In the genomic region with DNA sequence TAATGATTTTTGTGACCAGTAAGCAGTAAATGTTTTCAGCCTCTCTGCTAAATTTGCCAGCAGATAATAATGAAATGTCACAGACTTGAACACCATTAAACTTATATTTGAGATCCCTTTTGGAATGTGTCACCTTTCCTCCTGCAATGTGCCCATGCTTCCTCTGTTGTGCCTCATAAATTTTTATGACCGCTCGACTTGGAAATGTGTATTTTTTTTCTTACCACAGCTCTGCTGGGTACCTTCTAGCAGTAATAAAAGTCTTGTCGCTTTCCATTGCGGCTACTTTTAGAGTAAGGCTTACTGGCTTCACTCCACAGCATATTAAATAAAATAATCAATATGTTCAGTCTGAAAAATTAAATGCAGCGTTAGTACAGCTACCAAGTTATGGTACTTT, we compare ENCODE assay signal across 31 mouse cellular contexts.
A peak's percentile ranks its signal among the peaks of the same experiment; 100 is the strongest.
DNase-seq lines count a peak whose midpoint lies in the region; ATAC-seq lines count a peak whose summit lies in the region.
"Had no signal": no experiment of that assay in that cellular context is flagged by ENCODE, and none has a peak within 500 bp of the region (broad histone marks: within the 10 kb centered on the region; RNA-seq: fewer than 3 reads in every experiment).

No protein-coding gene starts in this region.

- H3K36me3 ChIP-seq in midbrain, embryonic 14.5 days (ENCODE audit: control insufficient read depth, insufficient read depth, low read length) = no peaks in the 10 kb centered on the region
- H3K36me3 ChIP-seq in midbrain, embryonic 15.5 days (replicated peaks) = no peaks in the 10 kb centered on the region
- no peaks in the 10 kb centered on the region for H3K36me3 ChIP-seq in limb, embryonic 13.5 days
- H3K36me3 ChIP-seq: embryonic facial prominence, embryonic 13.5 days; forebrain, embryonic 10.5 days; heart, embryonic 13.5 days; hindbrain, embryonic 10.5 days; intestine, embryonic 15.5 days; limb, embryonic 15.5 days; liver, embryonic 13.5 days; midbrain, embryonic 13.5 days had no signal

- no peaks in the 10 kb centered on the region for H3K27me3 ChIP-seq in midbrain, embryonic 14.5 days (ENCODE audit: control insufficient read depth, insufficient read depth, low read length)
- H3K27me3 ChIP-seq in midbrain, embryonic 15.5 days (replicated peaks) = no peaks in the 10 kb centered on the region
- no peaks in the 10 kb centered on the region for H3K27me3 ChIP-seq in limb, embryonic 13.5 days
- H3K27me3 ChIP-seq: embryonic facial prominence, embryonic 13.5 days; heart, embryonic 13.5 days; intestine, embryonic 15.5 days; limb, embryonic 15.5 days; liver, embryonic 13.5 days; megakaryocyte, embryonic 14.5 days; midbrain, embryonic 13.5 days had no signal

- no peaks in the 10 kb centered on the region for H3K9me3 ChIP-seq in midbrain, embryonic 14.5 days (ENCODE audit: control insufficient read depth, low read length)
- H3K9me3 ChIP-seq in midbrain, embryonic 15.5 days = no peaks in the 10 kb centered on the region
- H3K9me3 ChIP-seq in limb, embryonic 13.5 days = no peaks in the 10 kb centered on the region
- H3K9me3 ChIP-seq: embryonic facial prominence, embryonic 13.5 days; forebrain, embryonic 10.5 days; heart, embryonic 13.5 days; hindbrain, embryonic 10.5 days; intestine, embryonic 15.5 days; limb, embryonic 15.5 days; liver, embryonic 13.5 days; megakaryocyte, embryonic 14.5 days; midbrain, embryonic 13.5 days had no signal

- no peak overlapping the region for H3K27ac ChIP-seq in midbrain, embryonic 14.5 days (replicated peaks; ENCODE audit: low read depth, low read length)
- no peak overlapping the region for H3K27ac ChIP-seq in midbrain, embryonic 15.5 days
- no peak overlapping the region; the same call in 1 of the 2 replicates for H3K27ac ChIP-seq in limb, embryonic 13.5 days
- H3K27ac ChIP-seq: embryonic facial prominence, embryonic 13.5 days; forebrain, embryonic 10.5 days; heart, embryonic 13.5 days; hindbrain, embryonic 10.5 days; intestine, embryonic 15.5 days; limb, embryonic 15.5 days; liver, embryonic 13.5 days; midbrain, embryonic 13.5 days; stomach, postnatal 0 days had no signal

- no peaks in the 10 kb centered on the region for H3K4me1 ChIP-seq in midbrain, embryonic 14.5 days (ENCODE audit: control insufficient read depth, insufficient read depth, low read length)
- no peaks in the 10 kb centered on the region for H3K4me1 ChIP-seq in midbrain, embryonic 15.5 days
- H3K4me1 ChIP-seq in limb, embryonic 13.5 days = peaks cover 9% of the 10 kb centered on the region; the same call in 1 of the 2 replicates
- H3K4me1 ChIP-seq: embryonic facial prominence, embryonic 13.5 days; forebrain, embryonic 10.5 days; heart, embryonic 13.5 days; hindbrain, embryonic 10.5 days; intestine, embryonic 15.5 days; limb, embryonic 15.5 days; liver, embryonic 13.5 days; megakaryocyte, embryonic 14.5 days; midbrain, embryonic 13.5 days had no signal

- no peak overlapping the region for H3K9ac ChIP-seq in midbrain, embryonic 14.5 days (replicated peaks; ENCODE audit: low read length)
- H3K9ac ChIP-seq in midbrain, embryonic 15.5 days = no peak overlapping the region
- H3K9ac ChIP-seq in limb, embryonic 13.5 days = no peak overlapping the region
- H3K9ac ChIP-seq: embryonic facial prominence, embryonic 13.5 days; forebrain, postnatal 0 days; heart, embryonic 13.5 days; intestine, embryonic 15.5 days; limb, embryonic 15.5 days; liver, embryonic 13.5 days; midbrain, embryonic 13.5 days had no signal

- H3K4me2 ChIP-seq in midbrain, embryonic 14.5 days (ENCODE audit: low read length) = no peak overlapping the region
- no peak overlapping the region for H3K4me2 ChIP-seq in midbrain, embryonic 15.5 days
- H3K4me2 ChIP-seq in limb, embryonic 13.5 days (replicated peaks) = peak overlapping the region; percentile 25; the same call in 1 of the 2 replicates
- H3K4me2 ChIP-seq: embryonic facial prominence, embryonic 13.5 days; heart, embryonic 13.5 days; intestine, embryonic 15.5 days; limb, embryonic 15.5 days; liver, embryonic 13.5 days; midbrain, embryonic 13.5 days had no signal

- 73% methylated on average over 5 of the region's 5 CpGs for WGBS in midbrain, embryonic 14.5 days
- WGBS in midbrain, embryonic 15.5 days = 66% methylated on average over 5 of the region's 5 CpGs
- 11% methylated on average over 5 of the region's 5 CpGs for WGBS in limb, embryonic 13.5 days

- DNase-seq in kidney, adult 9 months = peak; percentile 4
- DNase-seq in kidney, postnatal 36 days = no peak
- DNase-seq in midbrain, embryonic 14.5 days = peak; percentile 6
- no peak for DNase-seq in thymus, postnatal 0 days (ENCODE audit: low spot score)
- DNase-seq: adrenal gland, postnatal 25 days; B cell, adult 2 months; cerebellum, adult 18-20 months; cerebellum, postnatal 10 days; forebrain, postnatal 0 days; gastrocnemius, postnatal 10 days; heart, postnatal 10 days; layer of hippocampus, adult 9-11 months; liver, embryonic 13.5 days; lung, adult 18-20 months; lung, postnatal 4 days; right cerebral cortex, postnatal 4 days; thymus, adult 2 months; thymus, postnatal 4 days had no signal

- no peak overlapping the region for H3K4me3 ChIP-seq in midbrain, embryonic 14.5 days (replicated peaks; ENCODE audit: low read depth, low read length)
- H3K4me3 ChIP-seq in midbrain, embryonic 15.5 days = no peak overlapping the region
- H3K4me3 ChIP-seq in limb, embryonic 13.5 days = no peak overlapping the region
- H3K4me3 ChIP-seq: embryonic facial prominence, embryonic 13.5 days; forebrain, embryonic 10.5 days; heart, embryonic 13.5 days; hindbrain, embryonic 10.5 days; intestine, embryonic 15.5 days; limb, embryonic 15.5 days; liver, embryonic 13.5 days; megakaryocyte, embryonic 14.5 days; midbrain, embryonic 13.5 days had no signal

- ATAC-seq in midbrain, embryonic 14.5 days (ENCODE audit: low FRiP score, low TSS enrichment) = no peak
- no peak for ATAC-seq in midbrain, embryonic 15.5 days (replicated peaks)
- peak; percentile 67; the same call in 1 of the 2 replicates for ATAC-seq in limb, embryonic 13.5 days (ENCODE audit: low FRiP score, low read depth)
- ATAC-seq: forebrain, postnatal 0 days; hindbrain, embryonic 16.5 days; intestine, embryonic 15.5 days; lung, postnatal 0 days; midbrain, embryonic 13.5 days had no signal

Comparison
In these comparisons a context has a peak if more than half of its experiments do, and no peak if none do; other contexts are left out.
1. DNase-seq: peak in kidney, adult 9 months (single experiment) and midbrain, embryonic 14.5 days (single experiment); none in kidney, postnatal 36 days (0 of 2) and thymus, postnatal 0 days (single experiment).